ENCODE assay signal across 1 mouse cellular context in genomic region chr13:21900870-21901565, GRCm38 (mm10). TPM values are rescaled to one million over a fixed set of nuclear protein-coding genes. Genes with fewer than 3 reads are reported as not detected.
"Had no signal": no experiment of that assay in that cellular context is flagged by ENCODE, and none has a peak within 500 bp of the region (broad histone marks: within the 10 kb centered on the region; RNA-seq: fewer than 3 reads in every experiment).

No protein-coding gene starts in this region.

RNA-seq across cellular contexts. Expression of gene Zfp184, which starts 43.9 kb away (rescaled TPM):
- total RNA-seq: monocyte, adult 5-6 weeks had no signal
